Mouse (Mus musculus) small intestine, adult 2 months (tissue): ENCODE measurements around the gene Atg9b.

ENCODE experiments used
- CTCF ChIP-seq: fragments of 200-500 bp; IDR thresholded peaks from 2 replicates; pipeline ENCODE4 v1.5.1; 2012; ENCODE audit warnings: low read depth, mild to moderate bottlenecking, control low read depth, inconsistent platforms, low read length, moderate library complexity, mixed read lengths; ENCODE audit not compliant: insufficient replicate concordance, insufficient read length; ENCODE audit errors: extremely low read depth
- POLR2A ChIP-seq: fragments of 200-500 bp; IDR thresholded peaks from 2 replicates; pipeline ENCODE4 v1.6.1; 2012; ENCODE audit warnings: low read depth, mild to moderate bottlenecking, control low read depth, inconsistent platforms, low read length, moderate library complexity

- TF ChIP-seq CTCF (no peak), POLR2A (no peak)
These were observed 40.7 kb downstream of the Atg9b start, which contains the start of gene Kcnh2 for GRCm38 (mm10) chr5:24351278-24351677.
